Comparison of ENCODE assay signal across 8 mouse cellular contexts in the genomic region with DNA sequence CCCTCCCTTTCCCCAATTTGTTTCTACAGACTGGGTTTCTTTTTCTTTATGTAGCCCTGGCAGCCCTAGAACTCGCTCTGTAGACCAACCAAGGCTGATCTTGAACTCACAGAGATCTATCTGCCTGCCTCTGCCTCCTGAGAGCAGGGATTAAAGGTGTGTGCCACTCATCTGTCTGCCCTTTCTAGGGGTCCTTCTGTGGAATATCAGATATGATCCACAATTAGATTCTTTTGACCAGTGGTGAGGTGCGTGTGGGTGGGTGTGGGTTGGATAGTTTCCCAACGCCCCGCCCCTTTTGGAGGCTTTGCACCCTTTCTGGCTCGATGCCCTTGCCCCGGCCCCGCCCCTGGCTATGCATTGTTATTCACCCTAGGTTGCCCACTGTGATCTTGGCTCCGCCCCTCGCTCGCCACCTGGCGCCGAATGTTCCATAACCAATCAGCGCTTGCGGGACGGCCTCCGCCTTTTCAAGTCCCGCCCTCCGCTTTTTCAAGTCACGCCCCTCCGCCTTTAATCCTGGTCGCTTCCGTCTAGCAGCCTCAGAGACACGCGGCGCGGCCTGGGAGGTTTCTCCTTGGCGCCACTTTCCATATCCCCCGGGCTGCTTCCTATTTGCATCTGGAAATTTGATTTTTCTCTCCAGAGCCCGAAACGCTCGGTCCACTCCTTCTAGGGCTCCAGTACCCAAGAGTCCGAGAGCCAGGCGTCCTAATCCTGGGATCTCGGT. TPM values are rescaled to one million over a fixed set of nuclear protein-coding genes. Genes with fewer than 3 reads are reported as not detected.
DNase-seq lines count a peak whose midpoint lies in the region; ATAC-seq lines count a peak whose summit lies in the region.

Gene Slc1a5 (plus strand): TSS at position 516 of the 730 bp plus-strand sequence.

- DNase-seq in adipocyte (ENCODE audit: low spot score): peak; percentile 96
- peak; percentile 98 for DNase-seq in embryo, embryonic 10.5 days (ENCODE audit: low spot score)
- DNase-seq in gastrocnemius, postnatal 25 days: peak; percentile 89
- DNase-seq in intestine, embryonic 14.5 days (ENCODE audit: low spot score): peak; percentile 93
- DNase-seq in left cerebral cortex, postnatal 14 days (ENCODE audit: low spot score in 2 of 2): peak; percentile 66 to 71
- DNase-seq in mesoderm, embryonic 11.5 days (ENCODE audit: low read depth, low spot score): peak; percentile 96
- peak; percentile 46 to 54 for DNase-seq in right cerebral cortex, postnatal 36 days (ENCODE audit: low spot score in 2 of 2)
- peak; percentile 90 for DNase-seq in yolk sac, embryonic 10.5 days (ENCODE audit: low spot score)

- no peaks in the 10 kb centered on the region for H3K36me3 ChIP-seq in intestine, embryonic 14.5 days (ENCODE audit: control insufficient read depth, insufficient read depth, low read length)

- ATAC-seq in intestine, embryonic 14.5 days (replicated peaks; ENCODE audit: low FRiP score, low TSS enrichment, low read depth): peak; percentile 85

- H3K9ac ChIP-seq in intestine, embryonic 14.5 days (ENCODE audit: low read length): peak within 1 kb of the TSS; percentile 62

- H3K27me3 ChIP-seq in intestine, embryonic 14.5 days (replicated peaks; ENCODE audit: control insufficient read depth, insufficient read depth, low read length): no peaks in the 10 kb centered on the region

- H3K27ac ChIP-seq in intestine, embryonic 14.5 days (ENCODE audit: low read depth): peak within 1 kb of the TSS; percentile 44

- H3K4me1 ChIP-seq in intestine, embryonic 14.5 days (replicated peaks; ENCODE audit: control insufficient read depth, insufficient read depth, low read length): peaks cover 11% of the 10 kb centered on the region

- peak within 1 kb of the TSS; percentile 63 for H3K4me3 ChIP-seq in intestine, embryonic 14.5 days (ENCODE audit: low read depth, low read length)

- no peaks in the 10 kb centered on the region for H3K9me3 ChIP-seq in intestine, embryonic 14.5 days (ENCODE audit: control insufficient read depth, low read length)

- 3% methylated on average over 33 of the region's 34 CpGs for WGBS in intestine, embryonic 14.5 days

- peak within 1 kb of the TSS; percentile 97 for H3K4me2 ChIP-seq in intestine, embryonic 14.5 days (ENCODE audit: low read length)

- intact Hi-C loops in left cerebral cortex, postnatal 14 days (cut with DNase I): no loop called here

RNA-seq across cellular contexts. Expression of gene Slc1a5, which starts in this region (rescaled TPM):
- 10 to 100 TPM; 14.2 to 47.4 TPM for total RNA-seq in gastrocnemius, postnatal 25 days (2021)
- 41.5 and 43.9 TPM in 2 replicates for polyA plus RNA-seq in intestine, embryonic 14.5 days (2014; fragmentation: Nextera tagmentation; extraction: Ambion mirVana)
- 1 to 10 TPM; 3.8 to 5.7 TPM for total RNA-seq in left cerebral cortex, postnatal 14 days (2021)

Comparison
In these comparisons a context has a peak if more than half of its experiments do, and no peak if none do; other contexts are left out.
1. Peak in every context shown above with its lines: DNase-seq, ATAC-seq, H3K4me3 ChIP-seq and H3K27ac ChIP-seq.